Mouse (Mus musculus): ENCODE measurements at regions not wholly inside any gene's neighbourhood (a gene's known extent, or its start where the extent isn't known, plus 50 kb on each side); places are given as distances from the start of the nearest gene placed in this dataset.

DNA sequence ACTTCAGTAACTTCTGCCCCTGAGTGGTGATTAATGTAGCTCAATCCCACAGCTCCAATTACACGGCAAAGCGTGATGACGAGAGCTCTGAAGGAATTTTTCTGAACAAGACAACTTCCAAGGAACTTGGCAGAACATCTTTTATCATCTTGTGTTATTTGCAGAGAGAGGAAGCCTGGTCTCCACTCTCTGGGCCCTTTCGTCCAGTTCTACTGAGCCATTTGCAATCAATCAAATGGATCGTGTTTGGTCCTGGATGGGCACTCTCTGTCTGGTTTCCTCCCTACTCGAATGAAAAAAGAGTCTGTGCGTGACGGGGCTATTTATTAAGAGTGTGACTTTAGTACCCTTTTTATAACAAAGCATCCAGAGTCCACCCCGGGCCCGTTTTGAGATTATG is 340.4 kb downstream of the Tmem135 start:
- H3ac ChIP-seq (ENCODE audit: control insufficient read depth, insufficient read length): no peak overlapping the region
- no peak overlapping the region for H3K4me2 ChIP-seq (ENCODE audit: low read depth)
- H3K27me3 ChIP-seq (ENCODE audit: control insufficient read depth, insufficient read depth, insufficient read length): no peaks in the 10 kb centered on the region
- no peaks in the 10 kb centered on the region for H3K36me3 ChIP-seq (ENCODE audit: control insufficient read depth, insufficient read depth)
- no peak overlapping the region for H3K4me3 ChIP-seq
- H3K79me2 ChIP-seq (ENCODE audit: control insufficient read depth, insufficient read depth): no peaks in the 10 kb centered on the region
- no peak for TF ChIP-seq POLR2A (IDR thresholded peaks at IDR 0.05; ENCODE audit: insufficient read length, low read depth)
- no peak for TF ChIP-seq MAX (IDR thresholded peaks at IDR 0.05; ENCODE audit: low read depth)
- no peak for TF ChIP-seq TCF12 (IDR thresholded peaks at IDR 0.05; ENCODE audit: insufficient read depth, poor library complexity, severe bottlenecking)
- TF ChIP-seq POLR2AphosphoS2 (IDR thresholded peaks at IDR 0.05; ENCODE audit: insufficient read length, low read depth): no peak
- TF ChIP-seq SRF (IDR thresholded peaks at IDR 0.05; ENCODE audit: control insufficient read depth, insufficient read length, low read depth): no peak
- TF ChIP-seq USF1 (IDR thresholded peaks at IDR 0.05; ENCODE audit: low read depth): no peak
- TF ChIP-seq REST (IDR thresholded peaks at IDR 0.05; ENCODE audit: insufficient read depth, insufficient read length): no peak

DNA sequence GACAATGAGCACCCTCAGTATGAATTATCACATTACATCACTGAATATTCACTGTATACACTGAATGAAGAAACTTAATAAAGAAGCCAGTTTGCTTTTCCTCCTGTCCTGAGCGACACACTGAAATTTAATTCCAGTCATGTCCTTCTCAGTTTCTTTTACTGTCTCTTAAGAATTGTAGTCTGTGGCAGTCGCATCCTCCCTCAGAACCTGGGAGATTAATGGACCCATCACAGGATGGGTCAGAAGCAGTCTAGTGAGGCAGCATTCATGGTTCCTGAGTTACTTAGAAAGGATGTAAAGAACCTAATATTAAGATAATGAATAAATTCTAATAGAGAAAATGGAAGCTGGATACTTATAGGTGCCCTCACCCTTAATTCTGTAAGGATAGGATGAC is 349.5 kb downstream of the Tmem135 start:
- TF ChIP-seq TCF12 (IDR thresholded peaks at IDR 0.05; ENCODE audit: insufficient read depth, poor library complexity, severe bottlenecking): no peak
- no peak for TF ChIP-seq USF1 (IDR thresholded peaks at IDR 0.05; ENCODE audit: low read depth)
- TF ChIP-seq REST (IDR thresholded peaks at IDR 0.05; ENCODE audit: insufficient read depth, insufficient read length): no peak
- no peak for TF ChIP-seq E2F4 (IDR thresholded peaks at IDR 0.05; ENCODE audit: insufficient read depth)
- TF ChIP-seq MYOG (IDR thresholded peaks at IDR 0.05; ENCODE audit: control insufficient read depth in 1 of 3, insufficient read depth in 1 of 3, insufficient read length in 2 of 3, low read depth in 2 of 3): no peak
- TF ChIP-seq POLR2AphosphoS2 (IDR thresholded peaks at IDR 0.05; ENCODE audit: insufficient read length, low read depth): no peak
- TF ChIP-seq MYOD1 (IDR thresholded peaks at IDR 0.05; ENCODE audit: control insufficient read depth in 1 of 3, insufficient read length in 2 of 3, low read depth in 2 of 3): no peak
- TF ChIP-seq POLR2A (IDR thresholded peaks at IDR 0.05; ENCODE audit: insufficient read length, low read depth): no peak
- TF ChIP-seq MAX (IDR thresholded peaks at IDR 0.05; ENCODE audit: low read depth): no peak
- no peak for TF ChIP-seq SRF (IDR thresholded peaks at IDR 0.05; ENCODE audit: control insufficient read depth, insufficient read length, low read depth)
- no peak overlapping the region for H3ac ChIP-seq (ENCODE audit: control insufficient read depth, insufficient read length)
- no peaks in the 10 kb centered on the region for H3K36me3 ChIP-seq (ENCODE audit: control insufficient read depth, insufficient read depth)
- H3K27me3 ChIP-seq (ENCODE audit: control insufficient read depth, insufficient read depth, insufficient read length): no peaks in the 10 kb centered on the region
- no peaks in the 10 kb centered on the region for H3K79me2 ChIP-seq (ENCODE audit: control insufficient read depth, insufficient read depth)
- no peak overlapping the region for H3K4me2 ChIP-seq (ENCODE audit: low read depth)
- H3K4me3 ChIP-seq: no peak overlapping the region

DNA sequence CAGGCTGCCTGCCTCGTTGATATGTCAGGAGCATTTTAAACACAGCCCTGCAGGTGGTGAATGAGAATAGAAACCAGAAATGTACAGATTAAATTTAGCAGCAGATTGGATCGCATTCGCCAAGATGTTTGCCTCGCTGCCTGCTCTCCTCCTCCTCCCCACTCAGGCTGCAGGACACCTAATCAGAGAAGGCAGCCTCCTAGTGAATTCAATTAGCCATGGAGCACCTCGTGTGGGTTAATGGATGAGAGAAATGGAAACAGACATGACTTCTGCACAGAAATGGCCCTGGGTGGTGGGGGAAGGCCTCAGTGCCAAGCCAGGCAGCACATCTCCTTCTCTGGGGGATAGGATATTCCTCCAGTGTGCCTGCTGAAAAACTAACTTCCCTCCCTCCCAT is 352.8 kb downstream of the Tmem135 start:
- TF ChIP-seq E2F4 (IDR thresholded peaks at IDR 0.05; ENCODE audit: insufficient read depth) (no peak), TCF3 (IDR thresholded peaks at IDR 0.05; ENCODE audit: insufficient read length, low read depth) (no peak), TCF12 (IDR thresholded peaks at IDR 0.05; ENCODE audit: insufficient read depth, poor library complexity, severe bottlenecking) (no peak), REST (IDR thresholded peaks at IDR 0.05; ENCODE audit: insufficient read depth, insufficient read length) (no peak)

DNA sequence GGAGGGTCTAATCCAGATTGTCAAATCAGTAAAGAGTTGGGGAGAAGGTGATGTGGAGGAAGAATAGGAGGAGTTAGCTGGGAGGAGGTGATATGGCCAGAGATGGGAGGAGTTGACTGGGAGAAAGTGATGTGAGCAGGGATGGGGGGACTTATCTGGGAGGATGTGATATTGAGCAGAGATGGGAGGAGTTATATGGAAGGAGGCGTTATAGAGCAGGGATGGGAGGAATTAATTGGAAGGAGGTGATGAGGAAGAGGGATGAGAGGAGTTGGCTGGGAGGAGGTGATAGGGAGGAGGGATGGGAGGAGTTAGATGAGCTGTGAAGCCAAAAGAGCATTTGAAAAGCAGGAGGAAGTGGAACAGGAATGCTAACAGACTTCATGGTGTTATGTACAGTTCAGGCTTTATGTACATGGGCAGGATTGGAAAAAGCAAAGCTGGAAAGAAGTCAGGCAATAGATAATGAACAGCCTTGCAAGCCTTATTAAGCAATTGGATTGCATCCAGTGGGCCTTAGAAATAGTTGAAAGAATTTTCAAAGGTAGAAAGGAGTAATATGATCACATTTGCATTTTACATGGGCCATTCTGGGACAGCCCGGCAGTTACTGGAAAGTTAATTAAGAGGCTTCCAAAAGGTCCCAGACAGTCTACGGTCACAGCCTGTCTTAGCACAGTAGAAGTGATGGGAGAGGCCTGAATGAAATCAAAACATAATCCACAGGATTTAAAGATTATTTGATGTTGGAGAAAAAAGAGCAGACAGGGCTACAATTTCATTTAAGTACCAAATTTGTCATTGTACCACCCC is 357.4 kb downstream of the Tmem135 start:
- Histone ChIP-seq H3K4me3 (no peak overlapping the region), H3K36me3 (ENCODE audit: control insufficient read depth, insufficient read depth) (no peaks in the 10 kb centered on the region), H3K27me3 (ENCODE audit: control insufficient read depth, insufficient read depth, insufficient read length) (no peaks in the 10 kb centered on the region), H3K4me2 (ENCODE audit: low read depth) (no peak overlapping the region), H3ac (ENCODE audit: control insufficient read depth, insufficient read length) (no peak overlapping the region), H3K79me2 (ENCODE audit: control insufficient read depth, insufficient read depth) (no peaks in the 10 kb centered on the region)
- TF ChIP-seq REST (IDR thresholded peaks at IDR 0.05; ENCODE audit: insufficient read depth, insufficient read length): no peak
- no peak for TF ChIP-seq USF1 (IDR thresholded peaks at IDR 0.05; ENCODE audit: low read depth)

More for the DNA sequence above, 352.8 kb downstream of the Tmem135 start:
- H3K79me2 ChIP-seq (ENCODE audit: control insufficient read depth, insufficient read depth): no peaks in the 10 kb centered on the region
- no peak overlapping the region for H3K4me3 ChIP-seq
- H3K36me3 ChIP-seq (ENCODE audit: control insufficient read depth, insufficient read depth): no peaks in the 10 kb centered on the region
- no peak overlapping the region for H3ac ChIP-seq (ENCODE audit: control insufficient read depth, insufficient read length)
- H3K4me2 ChIP-seq (ENCODE audit: low read depth): no peak overlapping the region
- no peaks in the 10 kb centered on the region for H3K27me3 ChIP-seq (ENCODE audit: control insufficient read depth, insufficient read depth, insufficient read length)

DNA sequence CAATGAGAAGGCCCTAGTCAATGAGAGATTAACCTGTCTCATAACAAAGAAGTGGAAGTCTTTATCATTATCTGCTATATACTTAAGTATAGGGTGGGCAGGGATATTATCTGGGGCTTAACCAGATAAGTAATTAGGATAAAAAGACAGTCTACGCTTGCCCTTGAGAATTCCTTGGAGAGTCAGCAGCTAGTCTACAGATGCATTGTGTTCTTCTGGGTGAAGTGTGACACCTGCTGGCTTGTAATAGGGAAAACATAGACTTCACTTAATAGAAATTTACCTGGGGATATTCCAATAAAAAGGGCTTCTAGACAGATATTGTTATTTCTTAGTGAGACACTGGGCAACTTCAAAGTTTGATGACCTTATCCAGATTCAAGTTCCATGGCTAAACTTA is 361.0 kb downstream of the Tmem135 start:
- TF ChIP-seq POLR2AphosphoS2 (IDR thresholded peaks at IDR 0.05; ENCODE audit: insufficient read length, low read depth): no peak
- no peak for TF ChIP-seq CEBPB (IDR thresholded peaks at IDR 0.05; ENCODE audit: insufficient read depth, poor library complexity, severe bottlenecking)
- no peak for TF ChIP-seq USF1 (IDR thresholded peaks at IDR 0.05; ENCODE audit: low read depth)
- no peak for TF ChIP-seq E2F4 (IDR thresholded peaks at IDR 0.05; ENCODE audit: insufficient read depth)
- no peak for TF ChIP-seq MAX (IDR thresholded peaks at IDR 0.05; ENCODE audit: low read depth)
- TF ChIP-seq MYOD1 (IDR thresholded peaks at IDR 0.05; ENCODE audit: control insufficient read depth in 1 of 3, insufficient read length in 2 of 3, low read depth in 2 of 3): no peak
- no peak for TF ChIP-seq REST (IDR thresholded peaks at IDR 0.05; ENCODE audit: insufficient read depth, insufficient read length)
- TF ChIP-seq TCF12 (IDR thresholded peaks at IDR 0.05; ENCODE audit: insufficient read depth, poor library complexity, severe bottlenecking): no peak
- no peak for TF ChIP-seq POLR2A (IDR thresholded peaks at IDR 0.05; ENCODE audit: insufficient read length, low read depth)
- no peak for TF ChIP-seq TCF3 (IDR thresholded peaks at IDR 0.05; ENCODE audit: insufficient read length, low read depth)
- TF ChIP-seq SRF (IDR thresholded peaks at IDR 0.05; ENCODE audit: control insufficient read depth, insufficient read length, low read depth): no peak
- no peak for TF ChIP-seq MYOG (IDR thresholded peaks at IDR 0.05; ENCODE audit: control insufficient read depth in 1 of 3, insufficient read depth in 1 of 3, insufficient read length in 2 of 3, low read depth in 2 of 3)
- H3ac ChIP-seq (ENCODE audit: control insufficient read depth, insufficient read length): no peak overlapping the region
- no peaks in the 10 kb centered on the region for H3K79me2 ChIP-seq (ENCODE audit: control insufficient read depth, insufficient read depth)
- no peaks in the 10 kb centered on the region for H3K27me3 ChIP-seq (ENCODE audit: control insufficient read depth, insufficient read depth, insufficient read length)
- no peak overlapping the region for H3K4me2 ChIP-seq (ENCODE audit: low read depth)
- H3K36me3 ChIP-seq (ENCODE audit: control insufficient read depth, insufficient read depth): no peaks in the 10 kb centered on the region
- no peak overlapping the region for H3K4me3 ChIP-seq

Data from myocyte (in vitro differentiated cells).